Mouse (Mus musculus) brown adipose tissue, adult 24 weeks (tissue): ENCODE results near the gene Ascl5. TPM values are rescaled to one million over a fixed set of nuclear protein-coding genes. Genes with fewer than 3 reads are reported as not detected.

Experiments
- H3K27ac ChIP-seq: fragments of 200-500 bp; replicated peaks from 2 replicates; pipeline ENCODE4 v1.5.1; 2012; ENCODE audit warnings: low read depth, mild to moderate bottlenecking, low read length
- H3K4me1 ChIP-seq: fragments of 200-500 bp; 2 replicates; pipeline ENCODE4 v1.6.1; 2012; ENCODE audit warnings: low read length, mixed read lengths; ENCODE audit not compliant: control insufficient read depth, insufficient read depth, insufficient read length
- H3K4me3 ChIP-seq: fragments of 200-500 bp; 2 replicates; pipeline ENCODE4 v1.5.1; 2012; ENCODE audit warnings: low read depth, mild to moderate bottlenecking, low read length, moderate library complexity; ENCODE audit not compliant: insufficient read depth
- polyA plus RNA-seq: library from polyadenylated mRNA; stranded (reverse); fragments of >200 nt; gene quantifications from 2 replicates; pipeline ENCODE4 v1.2.4, GENCODE M21; 2012; ENCODE audit not compliant: missing spikeins, insufficient read depth, insufficient read length

Ascl5 gene
- polyA plus RNA-seq, 1 experiment, result not detected

- no peak overlapping the region for H3K27ac ChIP-seq
- no peak overlapping the region for H3K4me3 ChIP-seq
These were observed 25.5 kb downstream of the Ascl5 start for GRCm38 (mm10) chr1:136076086-136076485.

GRCm38 (mm10) chr1:136077656-136078055 is 27.1 kb downstream of the Ascl5 start:
- Histone ChIP-seq H3K27ac (no peak overlapping the region), H3K4me1 (no peaks in the 10 kb centered on the region), H3K4me3 (no peak overlapping the region)

More at GRCm38 (mm10) chr1:136076086-136076485, 25.5 kb downstream of the Ascl5 start:
- no peaks in the 10 kb centered on the region for H3K4me1 ChIP-seq

- Histone ChIP-seq H3K27ac (no peak overlapping the region), H3K4me1 (no peaks in the 10 kb centered on the region), H3K4me3 (no peak overlapping the region)
These were observed 30.6 kb downstream of the Ascl5 start for GRCm38 (mm10) chr1:136081161-136081560.

DNA sequence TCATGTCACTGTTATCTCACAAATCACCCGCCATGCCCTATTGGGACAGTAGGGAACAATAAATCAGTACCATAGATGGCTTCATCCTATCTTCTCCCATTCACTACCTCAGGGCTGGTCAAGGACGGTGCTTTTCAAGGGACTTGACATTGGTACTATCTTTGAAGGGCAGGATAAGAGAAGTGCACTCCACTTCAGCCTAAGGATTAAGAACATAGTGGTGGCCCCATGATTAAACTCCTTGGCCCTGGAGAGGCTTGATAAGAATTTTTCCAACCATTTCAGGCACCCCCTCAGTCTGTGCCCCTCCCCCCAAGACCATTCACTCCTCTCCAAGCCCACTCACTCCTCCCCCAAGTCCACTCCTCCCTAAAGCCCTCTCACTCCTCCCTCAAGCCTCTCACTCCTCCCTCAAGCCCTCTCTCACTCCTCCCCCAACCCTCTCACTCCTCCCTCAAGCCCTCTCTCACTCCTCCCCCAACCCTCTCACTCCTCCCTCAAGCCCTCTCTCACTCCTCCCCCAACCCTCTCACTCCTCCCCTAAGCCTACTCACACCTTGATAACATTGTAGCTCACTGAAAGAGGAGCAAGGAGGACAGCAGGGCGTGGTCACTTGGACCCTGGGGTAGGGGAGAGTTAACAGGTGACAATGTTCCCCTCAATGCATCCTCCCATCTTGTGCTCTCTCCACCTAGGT is 35.5 kb downstream of the Ascl5 start:
- H3K4me1 ChIP-seq, result no peaks in the 10 kb centered on the region
- no peak overlapping the region for H3K27ac ChIP-seq
- no peak overlapping the region for H3K4me3 ChIP-seq

DNA sequence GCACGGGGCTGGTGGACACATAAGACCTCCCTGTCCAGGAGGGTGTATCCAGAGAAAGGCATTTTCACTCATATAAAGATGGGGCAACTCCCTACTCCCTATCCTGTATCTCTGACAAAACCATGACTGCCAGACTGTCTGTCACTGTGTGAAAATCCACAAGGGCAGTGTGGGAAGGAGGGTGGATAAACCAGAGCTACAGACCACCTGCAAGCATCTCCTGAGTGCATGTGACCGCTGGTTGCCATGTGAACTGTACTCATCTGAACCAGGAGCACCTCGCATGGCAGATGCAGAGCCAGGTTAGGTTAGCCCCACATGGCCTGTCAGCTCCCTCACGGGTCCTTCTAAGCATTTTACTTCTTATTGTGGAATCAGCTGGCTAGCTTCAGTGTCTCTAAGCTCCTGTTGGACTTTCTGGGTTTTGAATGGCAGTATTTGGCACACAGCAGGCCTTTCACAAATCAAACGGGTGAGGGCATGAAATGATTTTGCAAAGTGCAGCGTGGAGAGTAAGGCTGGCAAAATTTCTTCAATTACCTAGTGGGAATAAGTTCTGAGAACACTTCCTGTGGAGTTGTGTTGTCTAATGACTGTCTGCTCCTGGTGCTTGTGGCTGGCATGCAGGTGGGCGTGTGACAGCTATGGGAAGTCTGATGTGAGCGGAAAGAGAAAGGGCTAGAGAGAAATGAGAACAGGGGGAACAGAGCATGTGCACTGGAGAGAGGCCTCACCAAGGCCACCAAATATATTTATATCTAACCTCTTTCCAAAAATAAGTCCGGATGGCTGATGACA is 39.0 kb downstream of the Ascl5 start:
- Histone ChIP-seq H3K27ac (no peak overlapping the region), H3K4me1 (no peaks in the 10 kb centered on the region), H3K4me3 (no peak overlapping the region)

GRCm38 (mm10) chr1:136093726-136094125 is 43.1 kb downstream of the Ascl5 start:
- Histone ChIP-seq H3K4me3 (no peak overlapping the region), H3K4me1 (no peaks in the 10 kb centered on the region)

GRCm38 (mm10) chr1:136094807-136095206 is 44.2 kb downstream of the Ascl5 start:
- Histone ChIP-seq H3K4me1 (no peaks in the 10 kb centered on the region), H3K4me3 (no peak overlapping the region), H3K27ac (no peak overlapping the region)

More at GRCm38 (mm10) chr1:136093726-136094125, 43.1 kb downstream of the Ascl5 start:
- H3K27ac ChIP-seq, result no peak overlapping the region

Other genes with a start within 250 kb of the Ascl5 start
- not detected in 2 replicates for gene Lad1, start 232.2 kb upstream of the Ascl5 start, polyA plus RNA-seq
- not detected in 2 replicates for gene Tnnt2, start 214.4 kb upstream of the Ascl5 start, polyA plus RNA-seq
- not detected in 2 replicates for gene Pkp1, start 131.6 kb upstream of the Ascl5 start, polyA plus RNA-seq
- gene Igfn1, start 44.5 kb upstream of the Ascl5 start, polyA plus RNA-seq, result not detected in 2 replicates
- gene Tmem9, start 42.7 kb upstream of the Ascl5 start, polyA plus RNA-seq, result 20.0 and 26.3 TPM in 2 replicates
- gene Cacna1s, start 1.9 kb downstream of the Ascl5 start, polyA plus RNA-seq, result 3.4 and 11.1 TPM in 2 replicates
- 1.3 TPM in 2 replicates for gene Kif21b, start 80.6 kb downstream of the Ascl5 start, polyA plus RNA-seq
- not detected in 2 replicates for gene Mroh3, start 162.0 kb downstream of the Ascl5 start, polyA plus RNA-seq
- gene Inava, start 183.5 kb downstream of the Ascl5 start, polyA plus RNA-seq, result not detected in 2 replicates
- gene Gpr25, start 210.1 kb downstream of the Ascl5 start, polyA plus RNA-seq, result not detected in 2 replicates